Mouse (Mus musculus) limb, embryonic 11.5 days (tissue): ENCODE results near the gene Muc1. TPM values are rescaled to one million over a fixed set of nuclear protein-coding genes. Genes with fewer than 3 reads are reported as not detected.

Experiments
- ATAC-seq: fragments of 200-750 bp; cut with Nextera tagmentation; 2 replicates; pipeline ENCODE4 v1.8.0; 2017; ENCODE audit warnings: low read depth; ENCODE audit not compliant: insufficient number of reproducible peaks, low FRiP score, low TSS enrichment
- DNase-seq: peaks from one replicate; pipeline ENCODE4 v3.0.0-alpha.2; 2015; ENCODE audit warnings: low spot score
- H3K27ac ChIP-seq: fragments of 300-500 bp; sonication (generic); replicated peaks from 2 replicates; pipeline ENCODE4 v1.5.1; 2014; ENCODE audit warnings: low read depth, mild to moderate bottlenecking, low read length
- H3K27me3 ChIP-seq: fragments of 300-500 bp; sonication (generic); 2 replicates; pipeline ENCODE4 v1.6.1; 2014; ENCODE audit warnings: mild to moderate bottlenecking, low read length, mixed read lengths; ENCODE audit not compliant: control insufficient read depth, insufficient read depth
- H3K36me3 ChIP-seq: fragments of 300-500 bp; sonication (generic); 2 replicates; pipeline ENCODE4 v1.6.1; 2014; ENCODE audit warnings: mild to moderate bottlenecking, low read length, moderate library complexity, mixed read lengths; ENCODE audit not compliant: control insufficient read depth, insufficient read depth
- H3K4me1 ChIP-seq: fragments of 300-500 bp; sonication (generic); 2 replicates; pipeline ENCODE4 v1.6.1; 2014; ENCODE audit warnings: low read length, mixed read lengths; ENCODE audit not compliant: control insufficient read depth, insufficient read depth
- H3K4me2 ChIP-seq: fragments of 300-500 bp; sonication (generic); 2 replicates; pipeline ENCODE4 v1.6.1; 2014; ENCODE audit warnings: low read depth, mild to moderate bottlenecking, moderate library complexity; ENCODE audit not compliant: severe bottlenecking
- H3K4me3 ChIP-seq: fragments of 300-500 bp; sonication (generic); 2 replicates; pipeline ENCODE4 v1.5.1; 2014; ENCODE audit warnings: low read depth, low read length
- H3K9ac ChIP-seq: fragments of 300-500 bp; sonication (generic); 2 replicates; pipeline ENCODE4 v1.6.1; 2014; ENCODE audit warnings: mild to moderate bottlenecking, low read length
- H3K9me3 ChIP-seq: fragments of 300-500 bp; sonication (generic); 2 replicates; pipeline ENCODE4 v1.6.1; 2016; ENCODE audit warnings: low read length; ENCODE audit not compliant: control insufficient read depth
- WGBS: fragments of 180-500 bp; shearing (Covaris S2); extraction: QIAGEN DNeasy Blood & Tissue Kit; methylation state at CpG from one replicate; pipeline ENCODE4 v1.1.7; 2014; 5-methylcytosine and 5-hydroxymethylcytosine counted together
- polyA plus RNA-seq: library from polyadenylated mRNA; unstranded; fragments of >200 nt; fragmentation: Nextera tagmentation; extraction: Ambion mirVana; gene quantifications from 2 replicates; pipeline ENCODE4 v1.2.1, GENCODE M21; 2014

The Muc1 gene
- polyA plus RNA-seq, 1 experiment from 2014 or later: 0.68 TPM

GRCm38 (mm10) chr3:89254994-89255393, 26.1 kb downstream of the Muc1 start:
- H3K4me3 ChIP-seq: no peak overlapping the region
- WGBS: 91% methylated on average over 5 of the region's 5 CpGs
- H3K36me3 ChIP-seq: no peaks in the 10 kb centered on the region

GRCm38 (mm10) chr3:89256177-89256576, 27.3 kb downstream of the Muc1 start:
- no peaks in the 10 kb centered on the region for H3K36me3 ChIP-seq
- H3K4me3 ChIP-seq: no peak overlapping the region
- H3K9me3 ChIP-seq: no peaks in the 10 kb centered on the region
- no peaks in the 10 kb centered on the region for H3K27me3 ChIP-seq
- no peak for ATAC-seq
- no peak overlapping the region for H3K27ac ChIP-seq
- H3K9ac ChIP-seq: 0 out of 2 replicates have a peak overlapping the region, but pooled peaks have one; percentile 22
- no peak overlapping the region for H3K4me2 ChIP-seq
- H3K4me1 ChIP-seq: peaks cover 3% of the 10 kb centered on the region
- DNase-seq: no peak
- WGBS: 87% methylated on average over 5 of the region's 5 CpGs

More at GRCm38 (mm10) chr3:89254994-89255393, 26.1 kb downstream of the Muc1 start:
- H3K27ac ChIP-seq: no peak overlapping the region
- H3K9me3 ChIP-seq: no peaks in the 10 kb centered on the region
- DNase-seq: no peak
- H3K9ac ChIP-seq: no peak overlapping the region
- H3K27me3 ChIP-seq: no peaks in the 10 kb centered on the region
- H3K4me2 ChIP-seq: no peak overlapping the region
- no peak for ATAC-seq
- peaks cover 9% of the 10 kb centered on the region for H3K4me1 ChIP-seq

- ATAC-seq (no peak), DNase-seq (no peak)
- no peak within 1 kb of the TSS for H3K9ac ChIP-seq
- WGBS: 47% methylated on average over 7 of the region's 7 CpGs
- no peak within 1 kb of the TSS for H3K4me2 ChIP-seq
- H3K27me3 ChIP-seq: no peaks in the 10 kb centered on the region
- no peaks in the 10 kb centered on the region for H3K4me1 ChIP-seq
- H3K9me3 ChIP-seq: no peaks in the 10 kb centered on the region
- no peaks in the 10 kb centered on the region for H3K36me3 ChIP-seq
- no peak within 1 kb of the TSS for H3K4me3 ChIP-seq
- H3K27ac ChIP-seq: no peak within 1 kb of the TSS
These were observed 30.2 kb downstream of the Muc1 start, which contains the start of gene Dpm3 for GRCm38 (mm10) chr3:89259076-89259475. Gene Dpm3, plus strand, starts transcription at chr3:89259358.

- H3K4me2 ChIP-seq: no peak overlapping the region
- ATAC-seq: no peak
- 78% methylated on average over 3 of the region's 3 CpGs for WGBS
- H3K9ac ChIP-seq: no peak overlapping the region
- no peaks in the 10 kb centered on the region for H3K36me3 ChIP-seq
- H3K9me3 ChIP-seq: no peaks in the 10 kb centered on the region
- H3K27ac ChIP-seq: no peak overlapping the region
- DNase-seq: no peak
- H3K27me3 ChIP-seq: no peaks in the 10 kb centered on the region
- no peak overlapping the region for H3K4me3 ChIP-seq
- H3K4me1 ChIP-seq: no peaks in the 10 kb centered on the region
These were observed 31.4 kb downstream of the Muc1 start for GRCm38 (mm10) chr3:89260211-89260610.

- Histone ChIP-seq H3K9me3 (no peaks in the 10 kb centered on the region), H3K4me3 (no peak overlapping the region), H3K4me2 (no peak overlapping the region), H3K9ac (no peak overlapping the region), H3K4me1 (peaks cover 4% of the 10 kb centered on the region; the same call in 1 of the 2 replicates), H3K36me3 (no peaks in the 10 kb centered on the region), H3K27me3 (no peaks in the 10 kb centered on the region), H3K27ac (no peak overlapping the region)
- DNase-seq (no peak), ATAC-seq (no peak)
- 71% methylated on average over 10 of the region's 10 CpGs for WGBS
These were observed 33.6 kb downstream of the Muc1 start for GRCm38 (mm10) chr3:89262417-89262816.

- DNase-seq (peak; percentile 87), ATAC-seq (peak; percentile 66)
- Histone ChIP-seq H3K9ac (peak overlapping the region; percentile 83), H3K4me1 (peaks cover 15% of the 10 kb centered on the region), H3K4me2 (peak overlapping the region; percentile 95), H3K4me3 (peak overlapping the region; percentile 55), H3K9me3 (no peaks in the 10 kb centered on the region), H3K27me3 (no peaks in the 10 kb centered on the region), H3K36me3 (no peaks in the 10 kb centered on the region), H3K27ac (no peak overlapping the region; the same call in 1 of the 2 replicates)
- under 1% methylated on average over 20 of the region's 20 CpGs for WGBS
These were observed 37.6 kb downstream of the Muc1 start for GRCm38 (mm10) chr3:89266439-89266893.

GRCm38 (mm10) chr3:89268916-89269315, 40.1 kb downstream of the Muc1 start:
- Histone ChIP-seq H3K4me1 (peaks cover 15% of the 10 kb centered on the region), H3K27ac (no peak overlapping the region)

GRCm38 (mm10) chr3:89270051-89270755, 41.3 kb downstream of the Muc1 start, which contains the start of gene Slc50a1:
Gene Slc50a1, minus strand, starts transcription at chr3:89270570.
- Histone ChIP-seq H3K4me2 (peak within 1 kb of the TSS; percentile 77), H3K9ac (peak within 1 kb of the TSS; percentile 78), H3K4me1 (peaks cover 15% of the 10 kb centered on the region), H3K27me3 (no peaks in the 10 kb centered on the region), H3K36me3 (no peaks in the 10 kb centered on the region), H3K27ac (peak within 1 kb of the TSS; percentile 66), H3K9me3 (no peaks in the 10 kb centered on the region), H3K4me3 (peak within 1 kb of the TSS; percentile 42)
- 6% methylated on average over 39 of the region's 39 CpGs for WGBS
- ATAC-seq: no peak
- DNase-seq: peak; percentile 80

More at GRCm38 (mm10) chr3:89268916-89269315, 40.1 kb downstream of the Muc1 start:
- no peak overlapping the region for H3K4me3 ChIP-seq
- H3K9ac ChIP-seq: no peak overlapping the region
- H3K9me3 ChIP-seq: no peaks in the 10 kb centered on the region
- no peaks in the 10 kb centered on the region for H3K27me3 ChIP-seq
- ATAC-seq (no peak), DNase-seq (no peak)
- 49% methylated on average over 8 of the region's 8 CpGs for WGBS
- no peak overlapping the region for H3K4me2 ChIP-seq
- no peaks in the 10 kb centered on the region for H3K36me3 ChIP-seq
